Mouse (Mus musculus): ENCODE measurements around the gene Csnk1d. TPM values are rescaled to one million over a fixed set of nuclear protein-coding genes. Genes with fewer than 3 reads are reported as not detected.

Csnk1d gene
- polyA plus RNA-seq, 1 experiment from 2014 or later, result 134 TPM

DNA sequence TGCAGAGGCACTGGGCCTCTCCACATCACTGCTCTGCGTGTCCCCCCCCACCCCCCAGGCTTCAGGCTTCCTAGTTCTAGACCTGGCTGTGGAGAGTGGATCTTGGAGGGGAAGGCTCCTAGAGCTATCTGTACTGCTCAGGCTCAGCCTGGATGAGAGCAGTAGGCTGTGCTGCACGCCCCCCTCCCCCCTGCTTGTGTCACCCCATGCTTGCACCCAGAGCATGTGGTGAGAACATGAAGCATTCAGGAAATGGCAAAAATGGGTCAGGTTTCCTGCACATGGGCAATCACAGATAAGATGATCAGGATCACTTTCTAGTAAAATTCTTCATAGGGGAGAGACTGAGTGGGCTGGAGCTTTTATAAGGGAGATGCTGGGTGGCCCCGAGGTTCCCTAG is 31.6 kb downstream of the Csnk1d start:
- no peak for DNase-seq (ENCODE audit: low spot score)
- H3K27ac ChIP-seq, result no peak overlapping the region
- peaks cover 18% of the 10 kb centered on the region for H3K4me1 ChIP-seq (replicated peaks)
- H3K9me3 ChIP-seq, result no peaks in the 10 kb centered on the region
- peaks cover 100% of the 10 kb centered on the region for H3K36me3 ChIP-seq
- 72% methylated on average over 3 of the region's 3 CpGs for WGBS
- H3K27me3 ChIP-seq (ENCODE audit: insufficient read depth, poor library complexity, severe bottlenecking), result no peaks in the 10 kb centered on the region
- 0 out of 2 replicates have a peak overlapping the region, but pooled peaks have one; percentile 4 for H3K4me3 ChIP-seq

DNA sequence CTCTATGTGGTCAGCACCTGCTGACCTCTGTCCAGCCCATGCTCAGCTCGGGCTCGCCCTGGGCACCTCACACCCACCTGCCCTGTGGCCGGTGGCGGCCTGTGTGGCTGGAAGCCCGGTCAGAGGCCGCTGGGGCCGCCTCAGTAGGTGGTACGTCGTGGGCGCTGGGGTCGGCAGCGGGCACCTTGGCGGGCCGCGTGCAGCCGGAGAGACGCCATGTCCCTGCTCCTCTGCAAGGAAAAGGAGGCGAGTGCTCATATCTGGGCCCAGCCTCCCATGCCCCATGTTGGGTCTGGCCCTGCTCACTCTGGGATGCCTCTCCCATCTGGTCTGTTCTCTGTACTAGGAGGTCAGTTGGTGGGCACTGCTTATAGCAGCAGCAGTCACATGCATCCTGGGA is 32.1 kb downstream of the Csnk1d start:
- 0 out of 2 replicates have a peak overlapping the region, but pooled peaks have one; percentile 4 for H3K4me3 ChIP-seq
- WGBS, result 91% methylated on average over 18 of the region's 18 CpGs
- H3K9me3 ChIP-seq, result no peaks in the 10 kb centered on the region
- no peak overlapping the region for H3K27ac ChIP-seq
- H3K27me3 ChIP-seq (ENCODE audit: insufficient read depth, poor library complexity, severe bottlenecking), result no peaks in the 10 kb centered on the region
- DNase-seq (ENCODE audit: low spot score), result no peak
- H3K36me3 ChIP-seq, result peaks cover 100% of the 10 kb centered on the region
- H3K4me1 ChIP-seq (replicated peaks), result peaks cover 21% of the 10 kb centered on the region

DNA sequence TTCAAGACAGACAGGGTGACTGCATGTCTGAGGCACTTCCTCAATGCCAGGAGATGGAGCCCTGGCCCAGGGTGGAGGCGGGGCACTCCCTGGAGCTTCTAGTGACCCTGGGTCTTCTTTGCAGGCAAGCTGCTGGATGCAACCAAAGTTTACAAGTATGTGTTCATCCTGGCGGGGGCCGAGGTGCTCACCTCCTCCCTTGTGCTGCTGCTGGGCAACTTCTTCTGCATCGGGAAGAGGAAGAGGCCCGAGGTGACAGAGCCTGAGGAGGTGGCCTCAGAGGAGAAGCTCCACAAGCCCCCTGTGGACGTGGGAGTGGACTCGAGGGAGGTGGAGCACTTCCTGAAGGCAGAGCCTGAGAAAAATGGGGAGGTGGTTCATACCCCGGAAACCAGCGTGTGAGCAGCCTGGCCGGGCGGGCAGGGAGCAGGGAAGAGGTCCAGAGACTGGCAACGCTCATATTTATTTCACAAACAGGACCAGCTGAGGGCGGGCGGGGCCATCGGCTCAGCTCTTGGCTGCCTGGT is 33.3 kb downstream of the Csnk1d start:
- WGBS, result 79% methylated on average over 15 of the region's 15 CpGs
- no peak for DNase-seq (ENCODE audit: low spot score)
- Histone ChIP-seq H3K27ac (no peak overlapping the region), H3K9me3 (no peaks in the 10 kb centered on the region), H3K27me3 (ENCODE audit: insufficient read depth, poor library complexity, severe bottlenecking) (no peaks in the 10 kb centered on the region), H3K4me1 (replicated peaks) (peaks cover 29% of the 10 kb centered on the region), H3K4me3 (no peak overlapping the region), H3K36me3 (peaks cover 97% of the 10 kb centered on the region)

DNA sequence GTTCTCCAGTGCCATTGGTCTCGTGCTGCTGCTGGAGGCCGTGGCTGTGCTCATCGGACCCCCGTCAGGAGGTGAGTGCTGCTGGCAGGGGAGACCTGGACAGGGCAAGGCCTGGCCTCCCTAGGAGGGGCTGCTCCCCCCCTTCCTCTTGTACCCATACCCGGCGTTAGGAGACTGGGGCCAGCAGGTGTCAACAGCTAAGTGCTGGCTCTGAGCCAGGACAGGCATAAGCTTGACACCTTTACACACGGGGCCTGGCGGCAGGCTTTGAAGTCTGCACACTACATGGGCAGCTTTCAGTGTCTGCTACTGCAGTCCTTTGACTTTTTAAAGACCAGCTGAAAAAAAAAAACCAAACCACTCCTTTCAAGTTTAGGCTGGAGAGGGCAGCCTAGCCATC is 34.1 kb downstream of the Csnk1d start:
- Histone ChIP-seq H3K9me3 (no peaks in the 10 kb centered on the region), H3K36me3 (peaks cover 97% of the 10 kb centered on the region), H3K27ac (0 out of 2 replicates have a peak overlapping the region, but pooled peaks have one; percentile 35), H3K4me1 (replicated peaks) (peaks cover 36% of the 10 kb centered on the region), H3K27me3 (ENCODE audit: insufficient read depth, poor library complexity, severe bottlenecking) (no peaks in the 10 kb centered on the region), H3K4me3 (no peak overlapping the region)
- no peak for DNase-seq (ENCODE audit: low spot score)
- WGBS, result 91% methylated on average over 8 of the region's 8 CpGs

DNA sequence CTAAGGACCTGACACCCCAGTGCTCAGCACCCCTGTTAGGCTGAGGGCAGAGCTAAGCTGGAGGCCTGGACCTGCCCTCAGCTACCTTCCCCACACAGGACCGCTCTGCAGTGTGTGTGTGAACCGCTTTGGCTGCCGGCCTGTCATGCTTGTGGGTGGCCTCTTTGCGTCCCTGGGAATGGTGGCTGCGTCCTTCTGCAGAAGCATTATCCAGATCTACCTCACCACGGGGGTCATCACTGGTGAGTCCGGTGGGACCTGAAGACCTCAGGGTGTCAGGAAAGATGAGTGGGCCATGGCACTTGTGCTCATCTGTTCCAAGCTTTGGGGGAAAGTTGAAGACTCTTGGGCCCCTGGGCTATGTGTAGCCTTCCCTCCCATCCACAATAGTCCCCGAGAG is 35.4 kb downstream of the Csnk1d start:
- peaks cover 87% of the 10 kb centered on the region for H3K36me3 ChIP-seq
- no peaks in the 10 kb centered on the region for H3K27me3 ChIP-seq (ENCODE audit: insufficient read depth, poor library complexity, severe bottlenecking)
- 96% methylated on average over 8 of the region's 8 CpGs for WGBS
- no peak overlapping the region for H3K27ac ChIP-seq
- no peaks in the 10 kb centered on the region for H3K9me3 ChIP-seq
- DNase-seq (ENCODE audit: low spot score), result no peak
- peaks cover 49% of the 10 kb centered on the region for H3K4me1 ChIP-seq (replicated peaks)
- H3K4me3 ChIP-seq, result no peak overlapping the region

DNA sequence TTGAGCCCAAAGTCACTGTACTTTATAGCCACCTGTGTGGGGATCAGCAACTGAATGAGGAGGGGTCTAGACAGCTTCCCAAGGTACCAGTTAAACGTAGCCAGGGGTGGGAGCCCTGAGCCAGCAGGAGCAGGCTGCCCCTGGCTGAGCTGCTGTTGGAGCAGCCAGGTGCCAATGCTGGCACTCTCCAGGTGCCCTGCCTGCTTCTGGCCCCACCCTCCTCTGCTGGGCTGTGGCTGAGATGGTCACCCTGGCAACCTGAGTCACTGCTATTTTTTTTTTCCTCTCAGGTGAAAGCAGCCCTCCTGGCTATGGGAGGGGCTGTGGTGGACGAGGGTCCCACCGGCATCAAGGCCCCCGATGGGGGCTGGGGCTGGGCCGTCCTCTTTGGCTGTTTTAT is 36.2 kb downstream of the Csnk1d start:
- Histone ChIP-seq H3K9me3 (no peaks in the 10 kb centered on the region), H3K27ac (no peak overlapping the region), H3K4me3 (no peak overlapping the region), H3K27me3 (ENCODE audit: insufficient read depth, poor library complexity, severe bottlenecking) (no peaks in the 10 kb centered on the region), H3K36me3 (peaks cover 79% of the 10 kb centered on the region), H3K4me1 (replicated peaks) (peaks cover 57% of the 10 kb centered on the region)
- WGBS, result 86% methylated on average over 5 of the region's 5 CpGs
- no peak for DNase-seq (ENCODE audit: low spot score)

DNA sequence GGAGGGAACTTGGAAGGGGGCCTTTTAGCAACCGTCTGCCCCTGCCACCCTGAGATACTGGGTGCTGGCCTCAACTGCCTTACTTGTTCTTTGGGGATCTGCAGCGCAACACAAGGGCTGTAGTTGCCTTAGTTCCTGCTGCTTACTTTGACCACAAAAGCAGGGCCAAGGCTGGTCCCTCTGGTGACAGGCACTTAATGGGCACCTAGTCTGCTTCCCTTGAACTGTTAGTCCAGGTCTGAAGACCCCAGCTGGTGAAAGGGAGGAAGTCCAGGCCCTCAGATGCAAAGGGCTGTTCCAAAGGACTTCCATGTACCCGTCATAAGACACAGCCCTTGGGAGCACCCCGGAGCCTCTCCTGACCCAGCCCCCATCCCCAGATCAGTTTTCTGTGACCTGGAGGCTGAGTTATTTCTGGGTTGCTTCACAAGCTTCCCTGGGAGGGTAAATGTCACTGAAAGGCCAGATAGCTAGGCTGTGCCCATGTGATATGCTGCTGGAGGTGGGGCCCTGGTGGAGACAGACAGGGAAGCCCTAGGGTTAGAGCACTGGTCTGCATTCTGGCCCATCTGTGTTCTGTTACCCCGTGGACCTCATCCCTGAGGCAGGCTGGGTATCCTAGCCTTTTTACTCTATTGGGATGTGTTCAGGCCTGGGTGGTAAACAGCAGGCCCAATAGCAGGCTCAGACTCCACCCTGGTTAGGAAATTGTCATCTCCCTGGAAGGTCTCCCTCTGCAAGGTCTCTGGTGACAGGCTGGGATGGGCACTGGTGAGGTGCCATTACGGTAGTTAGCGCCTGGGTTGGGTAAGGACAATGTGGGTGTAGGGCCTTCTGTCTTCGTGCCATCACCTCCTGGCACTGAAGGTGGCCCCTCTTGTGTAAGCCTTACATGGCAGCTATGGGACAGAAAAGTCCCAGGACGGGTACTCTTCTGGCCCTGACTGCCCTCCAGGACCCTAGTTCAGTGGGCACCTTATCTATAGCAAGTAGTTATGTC is 39.1 kb downstream of the Csnk1d start:
- H3K4me1 ChIP-seq (replicated peaks), result peaks cover 67% of the 10 kb centered on the region
- DNase-seq (ENCODE audit: low spot score), result no peak
- peak overlapping the region; percentile 73 for H3K4me3 ChIP-seq
- peaks cover 50% of the 10 kb centered on the region for H3K36me3 ChIP-seq
- no peaks in the 10 kb centered on the region for H3K9me3 ChIP-seq
- H3K27ac ChIP-seq, result peak overlapping the region; percentile 93
- H3K27me3 ChIP-seq (ENCODE audit: insufficient read depth, poor library complexity, severe bottlenecking), result no peaks in the 10 kb centered on the region
- 76% methylated on average over 9 of the region's 9 CpGs for WGBS

DNA sequence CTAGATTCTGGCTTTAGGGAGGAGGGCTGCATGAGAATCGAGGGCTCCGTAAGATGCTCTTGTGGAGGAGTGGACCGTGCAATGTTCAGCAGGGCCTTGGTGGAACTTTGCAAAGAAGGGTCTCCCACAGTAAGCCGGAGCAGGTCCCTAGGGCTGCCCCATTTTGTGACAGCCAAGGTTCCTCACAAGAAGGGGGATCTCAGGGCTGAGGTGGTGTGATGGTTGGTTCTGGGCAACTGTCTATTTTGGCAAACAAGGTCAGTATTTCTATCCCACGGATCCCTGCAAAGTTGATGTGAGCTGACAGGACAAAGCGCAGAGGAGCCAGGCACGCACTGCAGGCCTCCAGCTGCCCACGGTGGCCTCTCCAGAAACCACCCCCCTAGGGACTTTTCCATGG is 39.9 kb downstream of the Csnk1d start:
- H3K27me3 ChIP-seq (ENCODE audit: insufficient read depth, poor library complexity, severe bottlenecking), result no peaks in the 10 kb centered on the region
- H3K36me3 ChIP-seq, result peaks cover 42% of the 10 kb centered on the region
- 29% methylated on average over 8 of the region's 8 CpGs for WGBS
- no peak for DNase-seq (ENCODE audit: low spot score)
- H3K4me1 ChIP-seq (replicated peaks), result peaks cover 67% of the 10 kb centered on the region
- H3K9me3 ChIP-seq, result no peaks in the 10 kb centered on the region
- peak overlapping the region; percentile 73 for H3K4me3 ChIP-seq
- H3K27ac ChIP-seq, result peak overlapping the region; percentile 93

DNA sequence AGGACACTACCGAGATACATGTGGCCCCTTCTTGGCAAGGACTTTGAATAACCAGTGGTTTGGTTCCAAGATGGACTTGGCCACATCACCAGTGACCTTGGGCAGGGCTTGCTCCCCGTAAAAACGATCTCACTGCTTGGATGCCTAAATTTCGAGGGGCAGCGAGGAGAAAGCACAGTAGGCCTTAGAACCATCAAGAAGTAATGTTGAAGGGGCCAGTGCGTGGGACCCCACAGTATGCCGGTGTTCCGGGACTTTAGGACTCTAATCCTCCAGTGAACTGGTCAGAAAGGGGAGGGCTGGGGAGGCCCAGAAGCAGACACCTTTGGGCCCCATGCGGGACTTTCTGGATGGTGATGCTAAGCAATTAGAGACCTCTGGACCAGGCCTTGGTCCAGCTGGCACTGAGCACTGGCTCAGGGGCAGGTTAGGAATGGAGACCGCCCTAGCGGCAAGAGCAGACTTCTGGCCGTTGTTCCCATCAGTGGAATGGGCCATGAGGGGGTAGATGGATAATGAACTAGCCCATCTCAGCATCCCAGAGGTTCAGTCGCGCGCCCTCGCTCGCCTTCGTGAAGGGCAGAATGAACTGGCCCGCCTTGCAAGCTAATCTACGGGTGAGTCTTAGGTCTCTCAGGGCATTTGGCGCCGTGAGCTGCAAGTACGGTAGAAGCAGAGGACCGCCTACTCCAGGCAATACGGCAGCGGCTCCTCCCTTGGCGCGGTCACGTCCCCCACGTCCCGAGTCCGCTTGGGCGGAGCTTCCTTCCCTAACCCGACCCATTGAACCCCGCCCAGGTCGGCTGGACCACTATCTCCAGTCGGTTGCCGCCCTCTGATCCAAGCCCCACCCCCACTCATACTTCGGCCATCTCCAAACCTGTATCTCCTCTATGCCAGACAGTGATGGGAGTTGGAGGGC is 40.6 kb downstream of the Csnk1d start:
- Histone ChIP-seq H3K4me3 (peak overlapping the region; percentile 73), H3K4me1 (replicated peaks) (peaks cover 67% of the 10 kb centered on the region)

DNA sequence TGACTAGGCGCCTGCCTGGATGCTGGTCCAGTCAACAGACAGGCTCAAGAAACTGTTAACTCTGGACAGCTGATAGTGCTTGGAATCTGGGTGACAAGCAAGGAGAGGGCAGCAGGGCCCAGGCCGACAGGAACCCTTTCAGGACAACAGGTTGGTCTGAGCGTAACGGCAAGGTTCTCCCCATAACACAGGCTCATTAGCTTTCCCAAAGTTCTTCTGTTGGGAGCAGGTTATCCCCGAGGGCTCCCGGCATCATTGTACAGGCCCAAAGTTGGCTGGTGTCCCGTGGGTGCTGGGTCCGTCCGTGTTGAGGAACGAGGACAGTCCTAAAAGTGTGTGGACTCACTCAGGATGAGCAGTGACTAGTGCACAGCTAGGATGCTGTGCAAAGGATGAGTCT is 41.3 kb downstream of the Csnk1d start:
- 6% methylated on average over 10 of the region's 10 CpGs for WGBS
- peak; percentile 29 for DNase-seq (ENCODE audit: low spot score)
- Histone ChIP-seq H3K27ac (peak overlapping the region; percentile 93), H3K4me1 (replicated peaks) (peaks cover 66% of the 10 kb centered on the region), H3K4me3 (peak overlapping the region; percentile 73), H3K36me3 (peaks cover 29% of the 10 kb centered on the region), H3K27me3 (ENCODE audit: insufficient read depth, poor library complexity, severe bottlenecking) (0 out of 2 replicates have a peak, but pooled peaks cover 3% of the 10 kb centered on the region), H3K9me3 (no peaks in the 10 kb centered on the region)

More for the DNA sequence above, 40.6 kb downstream of the Csnk1d start:
- under 1% methylated on average over 39 of the region's 39 CpGs for WGBS
- peak overlapping the region; percentile 93 for H3K27ac ChIP-seq
- peak; percentile 97 for DNase-seq (ENCODE audit: low spot score)
- H3K9me3 ChIP-seq, result no peaks in the 10 kb centered on the region
- H3K36me3 ChIP-seq, result peaks cover 35% of the 10 kb centered on the region
- no peaks in the 10 kb centered on the region for H3K27me3 ChIP-seq (ENCODE audit: insufficient read depth, poor library complexity, severe bottlenecking)

DNA sequence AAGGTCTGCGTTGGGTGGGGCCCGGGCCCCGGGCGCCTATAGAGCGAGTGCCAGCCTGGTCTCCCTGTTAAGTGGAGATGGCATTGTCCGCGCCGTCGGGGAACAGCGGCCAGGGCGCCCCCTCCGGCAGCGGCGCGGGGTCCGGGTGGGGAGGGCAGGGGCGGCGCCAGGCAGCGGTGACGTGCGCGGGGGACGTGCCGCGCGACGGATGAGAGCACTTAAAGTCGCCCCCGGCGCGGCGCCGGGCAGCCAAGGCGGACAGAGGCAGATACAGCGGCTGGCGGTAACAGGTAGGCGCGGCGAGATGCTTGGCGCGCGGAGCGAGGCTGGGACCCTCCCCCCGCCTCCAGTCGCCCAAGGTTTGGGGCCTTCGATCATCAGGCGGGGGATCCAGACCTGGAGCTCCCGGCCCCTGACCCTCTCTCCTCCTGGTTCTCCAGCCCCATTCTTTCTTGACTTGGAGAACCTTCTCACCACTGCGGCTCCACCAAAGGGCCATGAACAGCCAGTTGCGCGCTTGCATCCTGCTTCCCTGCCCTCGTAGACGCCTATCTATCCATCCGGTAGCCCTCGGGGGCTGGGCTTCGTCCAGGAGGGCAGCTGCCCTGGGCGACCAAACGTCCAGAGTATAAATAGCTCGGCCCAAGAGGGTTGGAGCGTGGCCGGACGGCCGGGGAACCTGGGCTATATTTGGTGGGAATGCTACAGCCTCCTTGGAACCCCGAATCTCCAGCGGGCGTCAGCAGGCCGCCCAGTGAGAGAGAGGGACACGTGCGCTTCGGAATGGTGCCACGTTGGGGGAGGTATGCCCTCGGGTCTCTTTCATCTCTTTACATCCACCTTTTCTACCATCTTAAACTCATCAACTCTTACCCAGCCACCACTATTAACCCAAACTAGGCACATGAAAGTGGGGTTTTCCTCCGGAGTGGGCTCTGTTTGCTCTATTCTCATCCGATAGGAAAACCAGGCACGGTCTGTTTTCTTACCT is 42.0 kb downstream of the Csnk1d start:
- Histone ChIP-seq H3K27me3 (ENCODE audit: insufficient read depth, poor library complexity, severe bottlenecking) (0 out of 2 replicates have a peak, but pooled peaks cover 3% of the 10 kb centered on the region), H3K4me1 (replicated peaks) (peaks cover 60% of the 10 kb centered on the region), H3K9me3 (no peaks in the 10 kb centered on the region), H3K4me3 (peak overlapping the region; percentile 73), H3K27ac (peak overlapping the region; percentile 93), H3K36me3 (peaks cover 21% of the 10 kb centered on the region)
- DNase-seq (ENCODE audit: low spot score), result peak; percentile 70
- under 1% methylated on average over 75 of the region's 75 CpGs for WGBS
